Mouse (Mus musculus) lung, adult 2 months (tissue): ENCODE data around the gene Gm20388.

Experiments
- CTCF ChIP-seq: fragments of 200-500 bp; IDR thresholded peaks from 2 replicates; pipeline ENCODE4 v1.5.1; 2011; ENCODE audit warnings: mild to moderate bottlenecking, low read length, control low read depth; ENCODE audit not compliant: insufficient read depth
- POLR2A ChIP-seq: fragments of 200-500 bp; IDR thresholded peaks from 2 replicates; pipeline ENCODE4 v1.6.1; 2011; ENCODE audit warnings: low read depth, mild to moderate bottlenecking, control low read depth, low read length, borderline replicate concordance; ENCODE audit errors: extremely low read depth

GRCm38 (mm10) chr8:120728488-120729160, 818.0 kb downstream of the Gm20388 start:
- TF ChIP-seq POLR2A (no peak), CTCF (no peak)
